Mouse (Mus musculus) CD4-positive, CD25-positive, alpha-beta regulatory T cell (primary cell): Measurements from ENCODE around the gene Rps15a. TPM values are rescaled to one million over a fixed set of nuclear protein-coding genes. Genes with fewer than 3 reads are reported as not detected.

Experiments
- polyA plus RNA-seq: library from polyadenylated mRNA; unstranded; fragments of 100-300 nt; shearing (Covaris generic); gene quantifications from one replicate; pipeline ENCODE4 v1.2.1, GENCODE M21; 2017

Rps15a gene
- 830 TPM for polyA plus RNA-seq

GRCm38 (mm10) chr7:118115877-118116568 is at the start of gene Rps15a:
Rps15a (minus strand) TSS chr7:118116188.

GRCm38 (mm10) chr7:118129430-118130041 is 13.5 kb upstream of the Rps15a start, which contains the start of gene Arl6ip1:
Arl6ip1 (minus strand) TSS chr7:118129662.

Other genes starting within 250 kb of the Rps15a start
- gene Arl6ip1, start 13.5 kb upstream of the Rps15a start, polyA plus RNA-seq = 554 TPM
- 54.5 TPM for gene Smg1, start 127.5 kb upstream of the Rps15a start, polyA plus RNA-seq